Mouse (Mus musculus) spleen, postnatal 10 days (tissue): ENCODE results near the gene Pnkp.
"Not testable (repeated sequence)": the region's sequence is repeated elsewhere in the genome, so short reads cannot be mapped to it uniquely, and the experiment has no call there.

Source experiments
- DNase-seq, 2 experiments: peaks; one replicate each; pipeline ENCODE4 v3.0.0; 2021 to 2022; ENCODE audit warnings: low spot score in 2 of 2

Gene Pnkp

DNA sequence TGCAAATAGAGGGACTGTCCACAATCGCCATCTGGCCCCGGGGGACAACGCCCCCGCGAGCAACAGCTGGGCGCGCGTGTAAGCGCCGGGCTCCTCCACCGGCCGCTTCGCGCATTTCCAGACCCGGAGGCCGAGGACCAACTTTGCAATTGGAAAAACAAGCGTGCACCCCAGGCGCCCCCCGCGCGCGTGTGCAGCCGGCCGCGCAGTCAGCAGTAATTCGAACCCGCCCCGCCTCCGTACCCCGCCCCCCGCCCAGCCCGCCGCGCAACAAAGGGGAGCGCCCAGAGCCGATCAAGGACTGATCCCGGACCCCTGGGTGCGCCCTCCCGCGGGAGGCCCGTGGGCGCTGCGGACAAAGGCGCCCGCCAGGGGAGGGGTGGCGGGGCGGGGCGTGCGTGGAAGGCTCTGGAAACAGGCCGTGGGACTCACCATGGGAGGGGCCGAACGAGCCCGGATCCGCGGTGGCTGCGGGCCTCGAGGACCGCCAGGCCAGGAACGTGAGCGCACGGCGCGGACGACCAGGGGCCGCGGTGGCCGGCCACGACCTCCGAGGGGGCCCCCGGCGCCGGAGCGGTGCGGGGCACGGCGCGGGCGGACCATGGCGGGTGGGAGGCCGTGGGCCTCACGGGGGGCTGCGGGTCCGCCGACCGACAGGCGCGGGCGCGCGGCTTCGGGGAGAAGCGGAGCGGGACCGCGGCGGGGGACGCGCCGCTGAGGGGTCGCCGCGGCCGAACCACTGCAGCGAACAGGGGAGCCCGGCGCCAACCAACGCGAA, 12.2 kb downstream of the Pnkp start:
- peak; percentile 46 to 60 for DNase-seq

DNA sequence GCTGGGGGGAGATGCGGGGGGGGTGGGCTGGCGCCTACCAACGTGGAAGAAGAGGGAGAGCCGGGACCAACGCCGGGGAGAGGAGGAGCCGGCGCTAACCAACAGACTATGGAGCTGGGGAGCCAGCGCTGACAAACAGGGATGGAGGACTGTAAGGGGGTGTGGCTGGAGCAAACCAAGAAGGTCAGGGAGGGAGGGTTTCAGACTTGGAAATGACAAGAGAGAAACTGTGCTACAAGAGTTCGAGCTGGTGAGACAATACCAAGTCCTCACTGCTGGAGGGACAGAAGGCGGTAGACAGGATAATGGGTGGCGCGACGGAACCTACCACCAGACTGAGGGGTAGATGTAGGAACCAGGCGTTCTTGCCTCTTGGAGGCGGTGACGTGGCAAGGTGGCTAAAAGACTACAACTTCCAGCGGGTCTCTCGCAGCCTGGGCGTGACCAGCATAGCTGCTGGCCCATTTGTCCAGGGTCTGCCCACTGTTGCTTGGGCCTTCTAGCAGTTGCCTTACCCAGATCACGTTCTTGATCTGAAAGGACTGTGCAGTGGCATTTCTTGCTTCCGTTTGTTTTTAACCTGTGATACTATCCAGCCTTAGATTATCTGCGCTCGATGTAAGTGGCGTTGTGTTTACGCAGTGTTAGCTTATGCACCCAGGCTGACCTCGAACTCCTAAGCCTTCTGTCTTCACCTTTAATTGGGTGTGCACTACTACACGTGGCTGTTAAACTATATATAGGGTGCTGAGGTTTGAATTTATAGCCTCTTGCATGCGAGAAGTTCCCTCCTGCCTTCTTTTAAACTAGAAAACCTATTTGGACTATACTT, 13.0 kb downstream of the Pnkp start, which contains the start of gene Ptov1:
Gene Ptov1 (minus strand): TSS at position 92 of the 832 bp plus-strand sequence.
- peak; percentile 61 to 81 for DNase-seq

- no peak for DNase-seq
Measured at GRCm38 (mm10) chr7:44870614-44871013, 13.7 kb downstream of the Pnkp start.

- no peak for DNase-seq
Measured at GRCm38 (mm10) chr7:44871181-44871580, 14.2 kb downstream of the Pnkp start.

GRCm38 (mm10) chr7:44871774-44872173, 14.8 kb downstream of the Pnkp start:
- DNase-seq: not testable (repeated sequence)

DNA sequence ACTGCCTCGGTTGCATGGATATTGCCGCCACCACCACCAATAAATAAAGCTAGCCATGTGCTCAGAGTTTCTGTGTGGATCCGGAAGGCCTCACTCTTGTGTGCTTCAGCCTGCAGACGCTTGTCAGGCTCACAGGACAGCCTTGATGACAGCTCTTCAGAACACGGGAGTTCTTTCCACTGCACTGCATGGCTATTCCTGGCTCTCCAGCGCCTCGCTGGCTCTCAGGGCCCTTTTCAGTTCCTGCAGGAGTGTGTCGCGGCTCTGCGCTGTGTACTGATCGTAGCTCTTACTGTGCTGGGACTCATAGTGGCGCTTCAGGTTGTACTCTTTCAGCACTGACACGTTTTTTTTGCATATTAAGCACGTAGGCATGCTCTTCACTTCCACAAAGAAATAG, 20.9 kb downstream of the Pnkp start:
- DNase-seq: no peak

GRCm38 (mm10) chr7:44883036-44883435, 26.1 kb downstream of the Pnkp start:
- DNase-seq: no peak

GRCm38 (mm10) chr7:44884637-44885036, 27.7 kb downstream of the Pnkp start:
- DNase-seq: no peak

GRCm38 (mm10) chr7:44886964-44887363, 30.0 kb downstream of the Pnkp start:
- DNase-seq: no peak

GRCm38 (mm10) chr7:44888256-44889105, 31.5 kb downstream of the Pnkp start:
- no peak for DNase-seq

DNA sequence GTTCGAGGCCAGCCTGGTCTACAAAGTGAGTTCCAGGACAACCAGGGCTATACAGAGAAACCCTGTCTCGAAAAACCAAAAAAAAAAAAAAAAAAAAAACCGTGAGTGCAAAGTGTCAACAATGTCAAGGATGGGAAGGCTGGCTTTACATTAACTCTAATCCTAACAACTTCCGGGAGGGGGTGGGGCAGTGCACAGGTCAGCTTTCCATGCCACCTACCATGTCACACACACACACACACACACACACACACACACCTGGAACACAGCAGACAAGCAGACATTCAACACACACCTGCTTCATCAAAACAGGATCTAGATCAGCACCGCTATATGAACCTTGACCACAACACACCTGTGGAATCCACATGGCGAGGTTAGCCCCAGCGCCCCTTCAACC, 33.2 kb downstream of the Pnkp start:
- no peak for DNase-seq

GRCm38 (mm10) chr7:44890737-44891136, 33.8 kb downstream of the Pnkp start:
- DNase-seq: no peak

DNA sequence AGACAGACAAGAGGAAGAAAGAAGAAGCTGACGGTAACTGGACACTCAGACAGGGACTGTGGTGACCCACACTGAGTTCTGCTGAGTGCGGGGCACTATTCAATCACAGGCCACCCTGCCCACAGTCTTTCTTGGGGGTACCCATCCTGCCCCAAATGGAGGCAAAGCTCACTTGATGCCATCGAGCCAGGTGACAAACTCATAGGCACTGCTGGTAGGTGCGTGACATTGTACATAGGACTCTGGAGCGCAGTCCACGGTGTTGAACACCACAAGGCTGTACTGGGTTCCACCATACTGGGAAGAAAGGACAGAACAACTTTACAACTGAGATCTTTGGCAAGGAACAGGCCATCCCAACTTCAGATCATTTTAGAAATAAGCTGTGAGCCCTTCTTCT, 34.7 kb downstream of the Pnkp start:
- DNase-seq: peak in 1 of 2 experiments; percentile 25

DNA sequence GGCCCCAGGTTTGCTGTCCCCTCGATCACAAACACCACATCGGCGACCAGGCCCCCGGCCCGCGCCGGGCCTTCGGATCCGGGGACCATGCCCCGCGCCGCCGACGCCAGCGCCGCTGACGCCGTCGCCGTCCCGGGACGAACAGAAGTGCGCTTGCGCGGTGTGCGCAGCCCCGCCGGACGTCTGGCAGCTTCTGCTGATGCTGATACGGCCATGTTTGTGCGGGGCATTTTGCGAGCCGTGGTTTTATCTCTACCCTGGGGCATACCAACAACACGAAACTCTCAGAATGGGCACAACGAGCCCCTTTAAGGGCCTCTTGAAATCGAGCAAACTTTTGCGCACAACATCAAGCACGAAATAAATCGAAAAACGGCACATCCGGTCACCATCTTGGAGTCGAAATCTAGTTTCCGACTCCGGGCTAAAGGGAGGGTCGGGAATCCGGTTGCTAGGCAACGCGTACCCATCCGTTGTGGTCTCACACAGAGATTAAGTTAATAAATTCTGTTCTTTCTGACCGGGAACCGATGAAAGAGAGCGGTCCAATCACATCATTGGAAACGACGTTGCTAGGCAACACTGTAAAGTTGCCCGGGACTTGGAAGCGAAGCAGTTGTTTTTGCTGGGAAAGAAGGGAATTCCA, 35.5 kb downstream of the Pnkp start, which contains the start of gene Med25:
Gene Med25 (minus strand): TSS at position 437 of the 646 bp plus-strand sequence.
- DNase-seq: peak; percentile 86 to 91

DNA sequence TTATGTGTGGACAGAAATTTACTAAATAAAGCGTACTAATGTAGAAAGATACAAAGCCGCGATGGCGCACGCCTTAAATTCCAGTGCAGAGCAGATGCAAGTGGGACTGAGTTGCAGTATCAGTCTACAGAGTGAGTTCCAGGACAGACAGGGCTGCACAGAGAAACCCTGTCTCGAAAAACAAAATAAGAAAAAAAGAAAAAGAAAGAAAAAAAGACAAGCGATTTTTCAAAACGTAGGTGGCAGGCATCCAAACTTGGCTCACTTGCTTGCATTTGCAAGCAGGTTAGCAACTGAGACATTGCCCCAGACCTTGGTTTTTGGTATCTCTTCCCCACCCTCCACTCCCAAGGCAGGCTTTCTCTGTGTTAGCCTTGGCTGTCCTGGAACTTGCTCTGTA, 36.3 kb downstream of the Pnkp start:
- no peak for DNase-seq

- no peak for DNase-seq
Measured at GRCm38 (mm10) chr7:44894175-44894574, 37.2 kb downstream of the Pnkp start.

DNA sequence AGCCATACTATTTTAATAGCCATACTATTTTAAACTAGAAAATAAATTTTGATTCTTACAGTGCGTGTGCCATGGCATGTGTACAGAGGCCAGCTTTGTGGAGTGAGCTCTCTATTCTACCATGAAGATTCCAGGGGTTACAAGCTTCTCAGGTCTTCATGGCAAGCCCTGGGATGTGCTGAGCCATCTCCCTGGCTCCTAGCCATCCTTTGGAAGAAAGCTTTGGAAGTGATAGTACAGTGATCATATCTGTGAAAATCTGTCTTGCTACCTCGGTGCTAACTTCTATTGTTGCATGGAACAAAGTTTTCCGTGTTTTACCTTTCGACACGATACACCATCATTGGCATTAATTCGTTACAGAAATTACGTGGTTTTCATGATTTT, 38.3 kb downstream of the Pnkp start:
- DNase-seq: no peak

- DNase-seq: peak; percentile 74 to 85
Measured at GRCm38 (mm10) chr7:44895593-44896434, 38.9 kb downstream of the Pnkp start, which contains the start of gene Fuz. Fuz (plus strand) TSS chr7:44896079.

- no peak for DNase-seq
Measured at GRCm38 (mm10) chr7:44896499-44896898, 39.6 kb downstream of the Pnkp start.

- peak in 1 of 2 experiments; percentile 51 for DNase-seq
Measured at GRCm38 (mm10) chr7:44898607-44899006, 41.7 kb downstream of the Pnkp start.
